In genomic region chr2:50066246-50066967, GRCm38 (mm10) we compare ENCODE assay signal across 8 mouse cellular contexts. TPM values are rescaled to one million over a fixed set of nuclear protein-coding genes. Genes with fewer than 3 reads are reported as not detected.
DNase-seq lines count a peak whose midpoint lies in the region; ATAC-seq and TF ChIP-seq lines count a peak whose summit lies in the region.

Gene Lypd6 (plus strand): TSS chr2:50066429.

- H3K4me1 ChIP-seq in erythroblast, embryonic 14.5 days (ENCODE audit: control insufficient read depth), result no peaks in the 10 kb centered on the region
- H3K4me1 ChIP-seq in forebrain, embryonic 15.5 days, result peaks cover 29% of the 10 kb centered on the region
- no peaks in the 10 kb centered on the region; the same call in 1 of the 2 replicates for H3K4me1 ChIP-seq in liver, postnatal 0 days (ENCODE audit: insufficient read depth)
- H3K4me1 ChIP-seq in neural tube, embryonic 14.5 days (ENCODE audit: control insufficient read depth, insufficient read depth, low read length), result peaks cover 12% of the 10 kb centered on the region; the same call in 1 of the 2 replicates

- ATAC-seq in erythroblast, adult 5-6 weeks (replicated peaks; ENCODE audit: low FRiP score, poor library complexity, severe bottlenecking), result no peak
- peak; percentile 95 for ATAC-seq in forebrain, embryonic 15.5 days (replicated peaks)
- peak; percentile 80 for ATAC-seq in liver, postnatal 0 days
- ATAC-seq in neural tube, embryonic 14.5 days (ENCODE audit: low read depth), result peak; percentile 98

- peak within 1 kb of the TSS; percentile 38 for H3K27ac ChIP-seq in forebrain, embryonic 15.5 days (replicated peaks)
- H3K27ac ChIP-seq in liver, postnatal 0 days (ENCODE audit: low read depth), result no peak within 1 kb of the TSS
- no peak within 1 kb of the TSS for H3K27ac ChIP-seq in neural tube, embryonic 14.5 days (ENCODE audit: low read depth, low read length)

- peak within 1 kb of the TSS; percentile 60 for H3K9ac ChIP-seq in forebrain, embryonic 15.5 days (replicated peaks)
- no peak within 1 kb of the TSS for H3K9ac ChIP-seq in liver, postnatal 0 days (replicated peaks)
- peak within 1 kb of the TSS; percentile 51 for H3K9ac ChIP-seq in neural tube, embryonic 14.5 days (replicated peaks; ENCODE audit: low read depth, low read length)

- WGBS in forebrain, embryonic 15.5 days, result under 1% methylated on average over 75 of the region's 76 CpGs
- under 1% methylated on average over 75 of the region's 76 CpGs for WGBS in liver, postnatal 0 days (ENCODE audit: insufficient replicate concordance)
- WGBS in neural tube, embryonic 14.5 days, result under 1% methylated on average over 75 of the region's 76 CpGs

- TF ChIP-seq EP300 in liver, postnatal 0 days (IDR thresholded peaks at IDR 0.05; ENCODE audit: low read depth), result no peak

- H3K27me3 ChIP-seq in erythroblast, embryonic 14.5 days (ENCODE audit: control insufficient read depth), result peaks cover 26% of the 10 kb centered on the region
- no peaks in the 10 kb centered on the region for H3K27me3 ChIP-seq in forebrain, embryonic 15.5 days
- peaks cover 27% of the 10 kb centered on the region for H3K27me3 ChIP-seq in liver, postnatal 0 days (ENCODE audit: insufficient read depth, low read length)
- H3K27me3 ChIP-seq in neural tube, embryonic 14.5 days (ENCODE audit: control insufficient read depth, insufficient read depth, low read length), result peaks cover 3% of the 10 kb centered on the region; the same call in 1 of the 2 replicates

- no peaks in the 10 kb centered on the region for H3K9me3 ChIP-seq in erythroblast, embryonic 14.5 days (ENCODE audit: control insufficient read depth, low read length)
- no peaks in the 10 kb centered on the region for H3K9me3 ChIP-seq in forebrain, embryonic 15.5 days
- no peaks in the 10 kb centered on the region for H3K9me3 ChIP-seq in liver, postnatal 0 days (ENCODE audit: low read length)
- H3K9me3 ChIP-seq in neural tube, embryonic 14.5 days (ENCODE audit: control insufficient read depth, low read length), result no peaks in the 10 kb centered on the region

- intact Hi-C loops in heart, postnatal 10 days (cut with DNase I), result loop anchor here (10.0 kb wide), 1 partner anchor 302 kb away; no protein-coding TSS in a partner anchor

- TF ChIP-seq CTCF in liver, postnatal 0 days (IDR thresholded peaks at IDR 0.05; ENCODE audit: low read depth), result no peak

- peak; percentile 70 to 71 for DNase-seq in heart, postnatal 10 days
- peak; percentile 81 to 89 for DNase-seq in kidney, postnatal 4 days
- DNase-seq in liver, postnatal 0 days, result peak; percentile 42
- DNase-seq in thymus, postnatal 4 days, result peak; percentile 34

- peak within 1 kb of the TSS; percentile 48 for H3K4me3 ChIP-seq in erythroblast, embryonic 14.5 days (replicated peaks)
- peak within 1 kb of the TSS; percentile 87 for H3K4me3 ChIP-seq in forebrain, embryonic 15.5 days
- H3K4me3 ChIP-seq in liver, postnatal 0 days (ENCODE audit: low read depth, low read length), result peak within 1 kb of the TSS; percentile 53
- peak within 1 kb of the TSS; percentile 67 for H3K4me3 ChIP-seq in neural tube, embryonic 14.5 days (ENCODE audit: low read depth, low read length)

- peak within 1 kb of the TSS; percentile 98 for H3K4me2 ChIP-seq in forebrain, embryonic 15.5 days (replicated peaks)
- peak within 1 kb of the TSS; percentile 83 for H3K4me2 ChIP-seq in liver, postnatal 0 days (ENCODE audit: low read depth, low read length)
- peak within 1 kb of the TSS; percentile 93 for H3K4me2 ChIP-seq in neural tube, embryonic 14.5 days (ENCODE audit: low read depth, low read length)

- no peaks in the 10 kb centered on the region for H3K36me3 ChIP-seq in erythroblast, embryonic 14.5 days (ENCODE audit: control insufficient read depth)
- no peaks in the 10 kb centered on the region for H3K36me3 ChIP-seq in forebrain, embryonic 15.5 days
- H3K36me3 ChIP-seq in liver, postnatal 0 days (replicated peaks; ENCODE audit: insufficient read depth, low read length), result no peaks in the 10 kb centered on the region
- H3K36me3 ChIP-seq in neural tube, embryonic 14.5 days (ENCODE audit: control insufficient read depth, insufficient read depth, low read length), result no peaks in the 10 kb centered on the region

RNA-seq across cellular contexts. Expression of gene Lypd6, which starts in this region (rescaled TPM):
- polyA plus RNA-seq in erythroblast, embryonic 14.5 days (2012), result not detected in 2 replicates
- not detected in 2 replicates for total RNA-seq in erythroblast, adult 5-6 weeks (2015; ENCODE audit: low replicate concordance)
- total RNA-seq in erythroblast, adult 5-6 weeks (2017; ENCODE audit: low replicate concordance), result not detected in 2 replicates
- 12.7 and 14.6 TPM in 2 replicates for polyA plus RNA-seq in forebrain, embryonic 15.5 days (2015; fragmentation: Nextera tagmentation; extraction: Ambion mirVana)
- total RNA-seq in heart, postnatal 10 days (2021), result 1 to 10 TPM in 1 of 2 experiments, under 1 TPM in 1; 0.29 to 1.2 TPM
- 0.13 and 0.28 TPM in 2 replicates for polyA plus RNA-seq in liver, postnatal 0 days (2015; fragmentation: Nextera tagmentation; extraction: Ambion mirVana)
- polyA plus RNA-seq in neural tube, embryonic 14.5 days (2014; fragmentation: Nextera tagmentation; extraction: Ambion mirVana), result 17.4 and 17.5 TPM in 2 replicates

Comparison
In these comparisons a context has a peak if more than half of its experiments do, and no peak if none do; other contexts are left out.
1. RNA of gene Lypd6 (polyA plus RNA-seq): 17.4 to 17.5 TPM in neural tube, embryonic 14.5 days and 12.7 to 14.6 TPM in forebrain, embryonic 15.5 days; 0.13 to 0.28 TPM in liver, postnatal 0 days and not detected in erythroblast, embryonic 14.5 days; every median in the first group is over 10 times any median in the second.
2. Peak in DNase-seq, ATAC-seq, H3K4me3 ChIP-seq and H3K4me2 ChIP-seq in liver, postnatal 0 days; RNA of the gene not detected or under 1 TPM.
3. DNase-seq: peak in every context shown above with its lines; median percentile 85 in kidney, postnatal 4 days; 70 in heart, postnatal 10 days; 42 in liver, postnatal 0 days; 34 in thymus, postnatal 4 days.
4. Peak in every context shown above with its lines, with median percentiles within 50 percentile points of each other: H3K4me3 ChIP-seq and H3K4me2 ChIP-seq.